Mouse (Mus musculus): ENCODE results near the gene Rbl1.

- no peak for TF ChIP-seq CTCF (IDR thresholded peaks at IDR 0.05; ENCODE audit: low read depth, low read length)
- TF ChIP-seq TAL1 (conservative IDR thresholded peaks at IDR 0.05; ENCODE audit: low read depth, low read length), result no peak
Measured at GRCm38 (mm10) chr2:157235946-157236345, 31.6 kb upstream of the Rbl1 start.
